Mouse (Mus musculus) adrenal gland, postnatal 4 days (tissue): Measurements from ENCODE around the gene Ppox. TPM values are rescaled to one million over a fixed set of nuclear protein-coding genes. Genes with fewer than 3 reads are reported as not detected.
"Not testable (repeated sequence)": the region's sequence is repeated elsewhere in the genome, so short reads cannot be mapped to it uniquely, and the experiment has no call there.

Source experiments
- DNase-seq, 2 experiments: peaks; one replicate each; pipeline ENCODE4 v3.0.0; 2021 to 2022; ENCODE audit warnings: low spot score in 2 of 2, mixed read lengths in 2 of 2
- total RNA-seq, 2 experiments: library from RNA; stranded (reverse); gene quantifications; 2 replicates each; pipeline ENCODE4 v1.2.3; 2021

The Ppox gene
- total RNA-seq, 2 experiments from 2014 or later: 55.8 to 57.1 TPM

DNA sequence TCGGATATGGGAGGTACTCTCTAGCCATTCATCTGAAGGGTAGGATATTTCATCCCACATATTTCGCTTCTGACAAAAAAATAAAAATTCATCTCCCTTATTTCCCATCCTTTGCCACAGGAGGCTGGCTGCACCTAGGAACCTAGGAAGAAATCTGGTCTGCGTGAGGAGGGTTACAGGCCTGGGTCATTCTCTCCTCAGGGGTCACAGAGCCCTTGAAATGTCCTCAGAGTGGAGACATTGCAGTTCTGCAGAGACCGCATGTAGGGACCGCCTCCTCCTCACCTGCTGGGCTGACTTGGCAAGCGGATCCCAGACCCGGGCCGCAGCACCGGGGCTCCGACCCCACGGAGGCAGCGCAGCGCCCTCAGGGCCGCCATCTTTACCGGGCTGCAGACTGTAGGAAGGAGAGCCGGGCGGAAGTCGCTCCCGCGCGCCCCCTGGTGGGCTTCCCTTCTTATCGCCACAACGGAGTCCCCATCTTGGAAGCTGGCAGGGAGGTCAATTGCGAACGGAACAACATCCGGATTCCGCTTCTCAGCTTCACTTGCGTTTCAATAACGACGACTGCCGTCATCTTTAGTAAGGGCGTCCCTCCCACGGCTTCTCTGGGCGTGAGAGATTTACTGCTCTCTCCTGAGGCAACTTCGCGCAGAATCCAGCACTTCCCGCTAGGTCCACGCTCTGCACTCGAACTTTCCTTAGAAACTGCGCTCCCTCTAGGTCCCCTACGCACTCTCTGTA, 34.1 kb downstream of the Ppox start:
- peak; percentile 94 to 95 for DNase-seq

DNA sequence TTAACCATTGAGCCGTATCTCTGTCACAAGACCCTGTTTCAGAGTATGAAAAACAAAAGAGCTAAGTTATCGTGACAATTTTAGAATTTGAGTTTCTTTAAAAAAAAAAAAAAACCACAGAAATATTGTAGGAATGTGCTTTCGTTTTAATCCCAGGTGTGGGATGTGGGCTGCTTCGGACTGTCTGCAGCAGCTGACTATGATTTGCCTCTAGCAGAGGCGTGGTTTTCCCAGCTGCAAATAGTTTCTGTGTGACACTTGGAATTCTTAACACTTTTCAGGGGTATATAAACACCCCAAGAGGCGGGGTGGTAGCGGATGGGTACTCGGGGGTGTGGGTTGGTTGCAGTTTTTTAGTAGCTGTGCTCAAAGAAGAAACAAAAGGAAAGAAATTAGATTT, 35.6 kb downstream of the Ppox start:
- no peak for DNase-seq

DNA sequence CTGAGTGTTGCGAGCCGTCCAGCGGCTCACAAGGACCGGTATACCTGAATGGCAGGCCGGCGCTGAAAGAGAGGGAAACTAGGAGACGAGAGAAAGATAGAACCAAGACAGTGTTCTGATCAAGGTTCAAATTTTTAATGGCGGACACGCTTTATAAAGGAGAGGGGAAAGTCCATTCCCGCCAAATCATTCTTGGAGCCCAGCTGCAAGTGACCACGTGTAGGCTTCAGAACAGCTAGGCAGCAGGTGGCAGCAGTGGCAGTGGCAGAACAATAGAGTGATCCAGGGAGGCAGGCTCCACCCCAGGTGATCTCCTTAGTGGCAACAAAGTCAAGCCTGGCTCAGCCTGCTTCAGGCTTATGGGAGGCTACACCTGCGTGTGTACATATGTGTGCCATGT, 39.0 kb downstream of the Ppox start:
- not testable (repeated sequence) for DNase-seq

DNA sequence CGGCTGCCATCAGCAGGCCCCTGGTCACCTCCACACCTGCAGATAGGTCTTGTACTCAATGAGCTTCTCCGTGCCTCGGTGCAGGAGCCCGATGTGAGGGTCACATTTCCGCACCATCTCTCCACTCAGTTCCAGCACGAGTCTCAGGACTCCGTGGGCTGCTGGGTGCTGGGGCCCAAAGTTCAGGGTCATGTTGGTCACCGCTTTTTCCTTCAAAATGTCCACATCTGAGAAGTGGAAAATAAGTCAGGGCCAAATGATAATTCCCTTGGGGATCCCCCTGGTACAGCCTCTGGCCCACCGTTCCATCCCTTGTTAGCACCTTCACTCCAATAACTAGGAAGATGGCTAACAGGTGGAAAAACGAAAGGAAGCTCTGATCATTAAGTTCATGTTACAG, 40.1 kb downstream of the Ppox start:
- DNase-seq: no peak

DNA sequence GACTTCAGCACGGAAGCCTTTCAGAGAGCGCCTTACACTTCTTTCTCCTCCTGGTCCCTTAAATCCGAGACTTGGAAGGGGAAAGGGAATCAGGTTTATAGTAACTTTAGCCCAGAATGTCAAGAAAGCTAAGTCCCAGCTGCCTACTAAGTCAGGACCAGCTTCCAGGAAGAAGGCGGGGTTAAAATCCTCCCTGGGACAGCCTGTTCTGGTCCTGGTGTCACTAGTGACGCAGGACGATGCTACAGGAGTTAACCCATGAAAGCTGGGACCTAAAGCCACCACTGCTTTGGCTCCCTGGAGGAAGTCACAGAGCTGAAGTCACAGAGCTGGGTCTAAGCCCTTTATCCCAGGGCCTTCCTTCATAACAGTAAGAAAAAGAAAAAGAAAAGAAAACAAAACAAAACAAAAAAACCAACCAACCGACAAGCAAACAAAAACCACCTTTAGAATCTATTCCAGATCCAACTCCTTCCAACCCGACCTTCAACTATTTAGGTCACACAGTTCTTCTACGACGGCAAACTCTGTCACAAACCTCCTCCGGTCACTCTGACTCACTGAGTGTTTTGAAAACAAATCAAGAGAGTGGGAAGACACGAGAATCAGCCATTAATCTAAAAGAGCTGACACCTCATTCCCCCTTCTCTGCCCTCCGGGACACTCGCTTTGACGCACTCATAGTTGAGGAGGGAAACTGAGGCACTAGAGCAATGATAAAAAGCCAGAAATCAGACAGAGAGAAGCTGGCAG, 40.8 kb downstream of the Ppox start:
- no peak for DNase-seq

DNA sequence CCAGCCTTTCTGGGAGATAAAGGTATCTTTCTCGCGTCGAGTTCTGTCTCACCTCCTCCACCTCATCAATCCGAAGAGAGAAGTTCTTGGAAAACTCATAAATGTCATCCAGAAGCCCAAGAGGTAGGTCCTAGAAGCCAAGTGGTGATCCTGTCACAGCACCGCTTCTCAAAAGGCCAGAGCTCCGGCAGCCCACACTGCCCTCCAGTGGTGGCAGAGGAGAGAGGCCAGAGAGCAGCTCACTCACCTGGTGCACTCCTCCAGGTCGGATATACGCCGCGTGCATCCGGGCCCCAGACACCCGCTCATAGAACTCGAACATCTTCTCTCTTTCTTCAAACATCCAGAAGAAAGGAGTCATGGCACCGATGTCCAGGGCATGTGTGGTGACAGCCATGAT, 42.5 kb downstream of the Ppox start:
- no peak for DNase-seq

DNA sequence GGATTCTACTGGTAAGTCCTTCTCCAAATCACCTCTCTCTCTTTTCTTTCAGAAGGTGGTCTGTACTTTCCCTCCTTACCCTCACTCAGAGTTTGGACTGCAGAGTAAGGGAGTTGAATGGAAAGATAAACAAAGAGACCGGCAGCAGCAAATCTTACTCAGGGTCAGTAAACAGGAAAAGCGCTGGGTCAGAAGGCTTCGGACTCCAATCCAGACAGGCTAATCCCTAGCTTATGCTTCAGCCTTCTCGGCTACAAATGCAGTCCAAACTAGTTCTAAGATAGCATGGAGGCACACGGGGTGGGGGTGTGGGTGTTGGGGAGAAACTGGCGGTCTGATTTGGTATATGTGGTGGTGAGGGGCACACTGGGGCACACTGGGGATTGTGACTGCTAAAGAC, 43.5 kb downstream of the Ppox start:
- DNase-seq: no peak

DNA sequence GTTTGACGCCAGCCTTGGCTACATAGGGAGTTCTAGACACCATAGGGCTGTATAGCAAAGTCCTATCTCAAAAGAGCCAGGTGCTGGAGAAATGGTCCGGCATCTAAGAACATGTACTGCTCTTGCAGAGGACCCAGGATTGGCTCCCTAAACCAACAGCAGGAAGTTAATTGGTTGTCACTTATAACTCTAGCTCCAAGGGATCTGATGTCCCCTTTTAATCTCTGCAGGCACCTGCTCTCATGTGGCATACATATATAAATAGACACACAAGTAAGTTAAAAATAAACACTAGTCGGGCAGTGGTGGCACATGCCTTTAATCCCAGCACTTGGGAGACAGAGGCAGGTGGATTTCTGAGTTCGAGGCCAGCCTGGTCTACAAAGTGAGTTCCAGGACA, 45.2 kb downstream of the Ppox start:
- DNase-seq: no peak

DNA sequence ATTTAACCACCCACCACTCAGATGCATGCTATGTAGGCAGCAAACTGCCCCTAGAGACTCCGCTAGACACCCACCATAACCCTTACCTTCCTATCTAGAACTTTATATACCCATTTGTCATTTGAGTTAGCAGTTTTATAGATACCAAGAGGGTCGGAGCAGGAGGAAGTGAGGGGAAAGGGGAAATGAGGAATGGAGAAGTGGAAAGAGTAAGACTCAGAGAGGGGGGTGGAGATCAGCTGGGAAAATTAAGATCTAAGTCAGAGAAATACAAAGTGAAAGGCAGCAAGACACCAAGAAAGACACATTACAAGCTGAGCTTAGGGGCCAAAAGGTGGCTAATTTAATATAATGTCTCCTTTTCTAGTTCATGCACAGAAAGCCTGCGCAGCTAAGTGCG, 46.4 kb downstream of the Ppox start:
- DNase-seq: no peak

DNA sequence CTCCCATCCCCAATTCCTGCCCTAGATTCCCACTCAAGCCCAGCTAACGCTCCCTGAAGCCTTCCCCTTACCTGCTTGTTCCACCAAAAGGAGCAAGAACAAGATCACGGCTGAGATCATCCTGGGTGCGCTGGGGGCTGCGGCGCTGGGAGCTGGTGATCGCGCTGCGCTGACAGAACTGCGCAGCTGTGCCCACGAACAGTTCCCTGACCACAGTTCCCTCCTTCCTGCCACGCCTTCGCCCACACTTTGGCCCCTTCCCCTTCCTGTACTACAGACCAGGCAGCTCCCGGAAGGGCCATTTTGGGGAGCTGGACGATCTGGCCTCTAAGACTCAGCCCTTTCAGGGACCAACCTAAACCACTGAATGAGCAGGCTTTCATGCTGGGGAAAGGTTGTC, 46.9 kb downstream of the Ppox start, which contains the start of gene Fcer1g:
Gene Fcer1g, minus strand, starts transcription at position 240 of the 400 bp plus-strand sequence.
- DNase-seq: no peak

DNA sequence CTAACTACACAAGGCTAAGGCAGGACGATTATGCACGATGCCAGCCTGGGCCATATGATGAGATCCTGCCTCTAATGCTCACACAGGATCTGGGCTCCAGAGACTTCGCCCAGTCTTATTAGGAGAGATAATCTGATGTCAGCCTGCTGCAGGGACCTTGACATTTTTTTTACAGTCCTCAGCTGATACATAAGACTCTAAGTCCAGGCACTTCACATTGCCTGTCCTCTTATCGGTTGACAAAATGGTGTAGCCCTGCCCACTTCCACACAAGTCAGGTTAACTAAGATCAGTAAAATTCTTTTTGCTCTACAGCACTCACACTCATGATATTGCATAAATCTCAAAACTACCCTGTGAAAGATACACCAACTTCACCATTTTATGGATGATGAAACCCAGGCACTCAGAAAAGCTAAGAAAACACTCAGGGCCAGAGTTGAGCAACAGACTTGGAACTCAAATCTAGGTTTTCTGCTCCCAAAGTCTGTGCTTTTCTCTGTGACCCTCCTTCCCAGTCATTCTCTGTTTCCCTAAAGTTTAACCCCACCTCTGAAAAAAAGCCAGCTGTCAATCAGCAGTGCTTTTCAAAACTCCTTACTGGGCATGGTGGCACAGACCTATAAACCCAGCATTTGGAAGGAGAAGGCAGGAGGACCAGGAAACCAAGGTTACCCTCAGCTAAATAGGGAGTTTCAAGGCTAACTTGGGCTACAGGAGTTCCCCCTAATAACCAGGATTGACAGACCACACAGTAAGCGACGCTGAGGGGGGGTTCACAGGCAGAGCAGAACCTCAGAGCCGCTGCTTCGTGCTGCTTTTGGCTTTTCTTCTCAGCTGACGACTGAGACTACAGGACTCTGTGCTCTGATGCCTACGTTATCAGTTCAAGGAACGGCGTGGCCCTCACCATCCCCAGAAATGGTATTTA, 47.9 kb downstream of the Ppox start:
- no peak for DNase-seq

DNA sequence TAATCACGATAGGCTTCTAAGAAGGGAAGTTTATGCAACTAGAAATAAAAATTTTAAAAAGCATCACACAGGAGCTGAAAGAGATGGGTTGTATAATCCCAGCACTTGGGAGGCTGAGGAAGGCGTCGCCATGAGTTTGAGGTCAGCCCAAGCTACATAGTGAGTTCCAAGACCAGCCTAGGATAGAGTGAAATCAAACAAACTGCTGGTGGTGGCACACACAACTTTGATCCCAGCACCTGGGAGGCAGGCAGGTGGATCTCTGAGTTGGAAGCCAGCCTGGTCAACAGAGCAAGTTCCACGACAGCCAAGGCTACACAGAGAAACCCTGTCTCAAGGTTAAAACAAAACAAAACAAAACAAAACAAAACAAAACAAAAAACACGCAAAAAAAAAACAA, 48.6 kb downstream of the Ppox start:
- no peak for DNase-seq

DNA sequence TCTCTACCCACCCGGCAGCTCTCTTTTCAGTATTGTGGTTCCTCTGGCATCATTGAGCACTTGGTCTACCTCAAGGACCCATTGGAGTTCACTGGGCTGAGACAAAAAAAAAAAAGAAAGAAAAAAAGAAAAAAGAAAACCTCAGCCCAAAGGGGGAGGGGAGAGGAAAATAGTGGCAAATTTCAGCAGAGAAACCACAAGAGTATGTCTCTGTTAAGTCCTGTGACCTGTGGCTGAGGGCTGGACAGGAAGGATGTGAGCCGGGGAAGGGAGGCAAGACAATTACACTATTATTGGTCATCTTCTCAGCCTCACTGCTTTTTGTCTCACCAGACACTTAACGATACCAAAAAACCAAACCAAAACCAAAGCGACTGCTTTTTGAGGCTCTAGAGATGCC, 49.1 kb downstream of the Ppox start:
- DNase-seq: no peak

DNA sequence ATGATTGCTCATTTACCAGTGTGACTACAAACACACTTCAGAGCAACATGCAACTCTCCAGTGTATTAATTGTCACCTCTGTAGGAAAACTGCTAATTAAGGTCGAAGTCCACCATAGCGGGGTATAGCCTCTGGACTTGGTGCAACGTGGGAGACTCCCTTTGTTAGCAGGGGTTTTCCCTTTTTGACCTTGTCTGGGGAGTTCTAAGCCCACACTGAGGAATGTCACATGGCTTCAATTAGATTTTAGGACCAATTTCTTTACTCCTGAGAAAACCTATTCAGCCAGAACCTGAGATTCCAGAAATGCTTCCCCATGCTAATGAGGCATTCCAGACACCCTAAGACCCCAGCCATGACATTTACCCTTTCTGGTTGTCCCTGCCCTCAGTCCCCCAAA, 50.8 kb downstream of the Ppox start:
- no peak for DNase-seq

DNA sequence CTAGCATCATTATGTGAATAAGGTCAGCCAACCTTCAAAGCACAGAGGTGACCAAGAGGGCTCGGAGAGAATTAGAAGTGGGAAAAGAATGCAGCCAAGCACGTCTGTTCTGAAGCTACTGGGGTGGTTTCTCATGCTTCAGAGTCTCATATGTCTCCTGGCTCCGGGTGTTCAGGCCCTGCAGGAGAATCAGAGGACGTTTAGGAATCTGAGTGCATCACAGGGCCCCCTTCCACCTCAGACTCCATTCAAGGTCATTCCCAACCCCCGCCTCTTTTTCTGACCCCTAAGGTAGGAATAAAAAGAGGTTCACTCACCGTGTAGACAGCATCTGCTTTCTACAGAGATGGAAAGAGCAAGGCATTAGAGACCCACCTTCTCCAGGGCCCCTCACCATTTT, 51.2 kb downstream of the Ppox start:
- no peak for DNase-seq

DNA sequence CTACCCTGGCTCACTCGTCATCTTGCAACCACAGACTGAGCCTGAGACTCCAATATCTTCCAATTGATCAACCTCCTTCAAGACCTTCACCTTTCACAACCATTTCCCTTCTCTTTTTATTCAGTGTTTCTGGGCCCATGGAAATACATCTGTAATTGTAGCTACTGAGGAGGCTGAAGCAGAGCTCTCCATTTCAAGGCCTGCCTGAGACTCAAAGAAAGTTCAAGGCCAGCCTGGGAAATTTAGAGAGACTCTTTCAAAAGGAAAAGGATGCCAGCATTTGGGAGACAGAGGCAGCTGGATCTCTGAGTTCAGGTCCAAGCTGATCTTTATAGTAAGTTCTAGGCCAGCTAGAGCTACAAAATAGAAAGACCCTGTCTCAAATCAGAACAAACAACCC, 53.1 kb downstream of the Ppox start:
- DNase-seq: no peak

DNA sequence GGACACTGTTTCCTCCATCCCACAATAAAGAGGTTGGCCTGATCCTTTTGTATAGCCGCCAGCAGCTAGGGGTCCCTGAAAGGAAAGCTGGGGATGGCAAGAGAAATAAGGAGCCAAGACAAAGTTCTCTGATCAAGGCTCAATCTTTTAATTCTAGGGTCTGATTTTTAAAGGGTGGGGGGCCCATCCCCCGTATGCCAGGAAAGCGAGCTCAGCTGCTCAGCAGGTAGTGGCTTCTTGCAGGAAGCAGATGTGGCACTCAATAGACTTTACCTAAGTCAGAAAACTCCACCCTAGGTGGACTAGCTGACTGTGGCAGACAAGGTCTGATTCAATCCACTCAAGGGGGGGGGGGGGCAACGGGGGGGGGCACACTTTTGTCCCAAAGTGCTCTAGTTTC, 54.2 kb downstream of the Ppox start:
- no peak for DNase-seq
